Mouse (Mus musculus) kidney, postnatal 25 days (tissue): ENCODE measurements at regions not wholly inside any gene's neighbourhood (a gene's known extent, or its start where the extent isn't known, plus 50 kb on each side); places are given as distances from the start of the nearest gene placed in this dataset.
A peak's percentile ranks its signal among the peaks of the same experiment; 100 is the strongest.

Experiments
- DNase-seq, 2 experiments: peaks; one replicate each; pipeline ENCODE4 v3.0.0; 2021; ENCODE audit warnings: mixed read lengths in 2 of 2

DNA sequence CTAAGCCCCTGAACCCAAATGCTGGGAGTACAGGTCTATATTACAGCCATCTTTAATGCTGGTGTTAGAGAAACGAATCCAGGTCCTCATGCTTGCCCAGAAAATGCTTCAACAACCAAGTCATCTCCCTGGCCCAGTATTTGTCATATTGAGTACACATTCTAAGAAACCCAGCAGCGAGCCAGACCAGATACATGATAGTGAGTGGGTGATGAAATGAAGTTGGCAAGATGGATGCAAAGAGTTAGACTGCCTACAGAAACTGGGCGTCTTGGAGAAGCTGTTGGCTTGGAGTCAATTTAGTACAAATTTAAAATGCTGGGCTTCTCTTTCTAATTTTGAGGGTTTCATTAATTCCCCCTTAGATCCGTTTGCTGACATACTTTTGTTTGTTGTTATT is 203.1 kb upstream of the Pdzrn3 start:
- DNase-seq = no peak

- no peak for DNase-seq
Measured at GRCm38 (mm10) chr6:101556096-101556495, 178.4 kb upstream of the Pdzrn3 start.

GRCm38 (mm10) chr6:101554965-101555604 is 177.4 kb upstream of the Pdzrn3 start:
- DNase-seq = no peak

DNA sequence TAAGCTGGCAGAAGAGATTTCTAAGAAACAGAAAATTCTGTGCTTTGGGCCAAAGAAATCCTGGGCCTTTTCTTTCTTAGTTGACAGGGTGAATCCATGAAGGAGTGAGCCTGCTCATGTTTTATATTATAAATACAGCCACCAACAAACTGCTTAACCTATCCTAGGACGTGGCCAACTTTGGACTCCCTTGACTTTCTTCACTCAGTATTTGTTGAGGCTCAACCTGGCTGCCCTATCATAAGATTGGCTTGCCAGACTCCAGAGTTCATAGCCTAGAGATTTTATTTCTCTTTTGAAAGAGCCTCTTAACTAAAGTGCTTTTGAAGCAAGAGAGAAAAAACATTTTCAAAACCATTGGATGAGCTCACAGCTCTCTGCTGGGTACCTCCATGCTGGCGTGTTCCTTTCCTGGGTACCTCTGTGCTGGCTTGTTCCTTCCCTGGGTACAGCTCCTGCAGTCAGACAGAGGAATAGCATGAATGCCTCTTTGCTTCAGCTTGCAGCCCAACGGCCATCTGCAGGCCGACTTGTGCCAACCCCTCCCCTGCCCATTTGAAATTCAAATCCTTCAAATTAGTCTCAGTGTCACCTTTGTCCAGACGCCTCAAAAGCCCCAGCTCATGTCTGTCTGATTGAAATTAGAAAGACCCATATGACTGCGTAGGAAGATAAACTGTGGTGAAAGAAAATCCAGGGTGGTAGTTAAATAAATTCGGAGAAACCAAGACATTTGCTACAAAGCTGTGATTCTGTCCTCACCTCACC is 173.0 kb upstream of the Pdzrn3 start:
- peak; percentile 19 to 31 for DNase-seq

DNA sequence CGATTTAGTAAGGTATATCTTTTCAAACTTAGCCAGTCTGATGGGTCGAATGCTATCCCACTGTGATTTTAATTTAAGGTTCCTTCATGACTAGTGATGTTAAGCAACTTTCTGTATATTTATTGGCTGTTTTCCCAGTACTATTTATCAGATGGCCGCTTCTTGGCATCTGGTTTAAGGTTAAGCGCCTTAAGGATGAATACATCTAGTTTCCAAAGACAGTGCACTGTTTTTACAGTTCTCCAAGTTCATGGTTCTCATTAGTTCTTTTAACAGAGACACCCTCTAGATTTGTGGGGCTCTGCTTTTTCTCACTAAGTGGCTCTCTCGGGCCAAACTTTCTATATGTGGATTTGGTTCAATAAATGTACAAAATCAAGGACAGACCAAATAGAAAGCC is 159.9 kb upstream of the Pdzrn3 start:
- no peak for DNase-seq

DNA sequence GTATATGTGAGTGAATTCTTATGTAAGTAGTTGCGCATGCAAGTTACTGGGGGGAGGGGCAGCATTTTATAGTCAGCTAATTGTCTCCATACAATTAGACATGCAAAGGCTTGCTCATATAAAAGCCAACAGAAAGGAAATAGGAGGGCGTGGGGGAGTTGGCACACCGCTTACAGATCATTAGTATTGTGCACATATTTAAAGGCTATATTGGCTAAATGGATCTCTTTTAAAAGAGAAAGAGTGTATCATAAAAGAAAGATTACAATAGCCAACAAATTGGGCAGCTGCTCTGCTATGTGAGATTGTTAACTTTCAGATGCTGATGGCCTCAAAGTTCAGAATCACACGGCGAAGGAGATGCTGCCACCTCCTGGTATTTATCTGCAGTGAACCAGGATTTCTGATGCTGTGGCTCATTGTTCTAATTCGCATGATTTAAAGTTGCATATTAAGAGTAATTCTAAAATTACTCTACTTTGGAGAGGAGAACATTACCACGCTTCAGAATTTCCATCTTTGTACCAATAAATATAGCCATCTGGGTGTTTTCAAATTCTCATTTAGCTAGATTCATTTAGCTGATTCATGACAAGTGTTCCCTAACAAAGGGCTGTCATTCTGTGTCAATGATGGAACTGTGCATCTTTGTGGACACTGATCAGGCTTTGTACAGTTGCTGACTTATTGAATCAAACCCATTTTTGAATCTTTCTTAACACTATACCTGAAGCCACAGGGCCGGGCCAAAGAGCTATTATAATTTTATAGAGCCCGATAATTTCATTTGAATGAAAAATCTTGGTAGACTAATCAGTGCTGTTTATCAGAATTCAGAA is 156.7 kb upstream of the Pdzrn3 start:
- peak in 1 of 2 experiments; percentile 41 for DNase-seq

DNA sequence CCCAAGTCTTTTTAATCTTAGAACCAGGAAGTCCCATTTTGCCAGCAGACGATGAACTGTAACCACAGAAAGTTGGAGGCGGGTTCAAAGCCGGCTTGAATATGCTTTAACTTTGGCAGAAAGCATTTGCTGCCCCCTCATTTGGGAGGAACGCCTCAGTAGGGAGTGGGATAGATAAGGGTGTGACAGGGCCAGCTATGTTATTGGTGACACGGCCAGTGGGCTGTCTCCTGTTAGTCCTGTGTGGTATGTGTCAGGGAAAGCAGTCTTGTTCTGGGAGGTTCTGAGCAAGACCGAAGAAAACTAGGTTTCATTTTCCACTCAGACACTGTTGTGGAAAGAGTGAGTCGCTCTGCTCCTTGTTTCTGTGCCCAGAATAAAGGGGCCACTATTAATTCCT is 154.7 kb upstream of the Pdzrn3 start:
- DNase-seq = no peak

DNA sequence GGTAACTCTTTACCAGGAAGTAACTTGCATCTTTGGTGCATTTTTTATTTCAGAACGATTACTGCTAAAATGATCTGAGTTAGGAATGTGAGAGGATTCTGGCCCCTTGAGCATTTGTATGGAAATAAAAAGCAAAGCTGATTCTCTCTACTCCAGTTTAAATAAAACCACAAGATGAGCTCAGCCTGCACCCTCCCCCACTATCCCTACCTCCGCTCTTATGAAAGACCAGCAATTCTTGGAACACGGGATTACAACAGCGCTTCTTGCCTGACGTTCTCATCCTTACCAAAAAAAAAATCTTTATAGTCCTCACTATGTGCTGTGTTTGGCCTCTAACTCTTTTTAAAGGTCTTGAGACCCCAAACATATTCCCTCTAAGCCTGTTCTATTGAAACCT is 154.2 kb upstream of the Pdzrn3 start:
- no peak for DNase-seq

DNA sequence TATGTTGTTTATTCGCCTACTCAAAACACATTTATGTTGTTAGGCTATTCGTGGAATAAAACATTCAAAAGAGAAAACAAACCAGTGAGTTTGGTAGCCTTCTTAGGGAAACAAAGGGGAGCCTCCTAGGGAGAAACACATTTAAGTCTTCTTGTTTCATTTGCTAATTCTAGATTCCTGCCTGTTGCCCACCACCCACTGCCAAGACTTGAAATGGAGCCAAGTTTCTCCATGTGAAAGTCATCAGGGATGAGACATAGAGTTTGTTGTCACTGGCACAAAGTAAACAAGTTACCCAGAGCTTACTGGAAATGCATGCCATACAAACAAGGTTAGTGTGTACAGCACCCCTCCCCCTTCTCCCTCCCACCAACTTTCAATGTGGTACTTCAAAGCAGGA is 147.4 kb upstream of the Pdzrn3 start:
- DNase-seq = no peak

DNA sequence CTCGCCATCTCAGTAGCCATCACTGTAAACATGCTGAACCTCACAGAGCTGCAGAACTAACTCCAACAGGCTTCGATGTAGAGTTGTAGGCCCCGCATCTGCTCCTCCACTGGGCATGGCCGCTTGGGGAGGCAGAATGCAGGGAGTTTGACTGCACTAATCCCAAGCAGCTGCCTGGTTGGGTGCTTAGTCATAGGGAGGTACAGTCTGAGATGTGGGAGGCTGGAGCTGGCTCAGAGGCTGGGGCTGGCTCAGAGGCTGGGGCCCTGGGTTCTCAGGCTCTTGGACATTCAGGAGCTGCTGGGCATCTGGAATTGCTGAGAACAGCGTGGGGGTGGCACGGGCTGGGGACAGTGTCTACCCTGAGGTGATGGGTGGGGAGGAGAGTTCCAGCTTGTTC is 143.6 kb upstream of the Pdzrn3 start:
- no peak for DNase-seq

DNA sequence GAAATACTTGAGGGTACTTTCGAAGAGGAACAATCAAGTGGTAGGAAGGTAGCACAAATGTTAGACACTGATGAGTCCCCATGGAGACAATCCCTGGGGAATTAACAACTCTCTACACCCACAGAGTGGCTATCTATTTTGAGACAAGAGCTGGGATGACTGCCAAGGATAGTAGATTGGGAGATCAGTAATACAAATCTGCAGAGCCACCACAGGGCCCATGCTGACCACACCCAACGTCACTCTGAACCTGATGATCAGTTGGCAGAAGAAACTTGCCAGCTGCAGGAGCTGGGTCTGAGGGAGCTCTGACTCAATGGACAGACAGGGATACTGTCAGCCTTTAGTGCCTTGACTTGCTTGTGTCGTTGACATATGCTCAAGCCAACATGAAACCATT is 143.1 kb upstream of the Pdzrn3 start:
- DNase-seq = no peak

DNA sequence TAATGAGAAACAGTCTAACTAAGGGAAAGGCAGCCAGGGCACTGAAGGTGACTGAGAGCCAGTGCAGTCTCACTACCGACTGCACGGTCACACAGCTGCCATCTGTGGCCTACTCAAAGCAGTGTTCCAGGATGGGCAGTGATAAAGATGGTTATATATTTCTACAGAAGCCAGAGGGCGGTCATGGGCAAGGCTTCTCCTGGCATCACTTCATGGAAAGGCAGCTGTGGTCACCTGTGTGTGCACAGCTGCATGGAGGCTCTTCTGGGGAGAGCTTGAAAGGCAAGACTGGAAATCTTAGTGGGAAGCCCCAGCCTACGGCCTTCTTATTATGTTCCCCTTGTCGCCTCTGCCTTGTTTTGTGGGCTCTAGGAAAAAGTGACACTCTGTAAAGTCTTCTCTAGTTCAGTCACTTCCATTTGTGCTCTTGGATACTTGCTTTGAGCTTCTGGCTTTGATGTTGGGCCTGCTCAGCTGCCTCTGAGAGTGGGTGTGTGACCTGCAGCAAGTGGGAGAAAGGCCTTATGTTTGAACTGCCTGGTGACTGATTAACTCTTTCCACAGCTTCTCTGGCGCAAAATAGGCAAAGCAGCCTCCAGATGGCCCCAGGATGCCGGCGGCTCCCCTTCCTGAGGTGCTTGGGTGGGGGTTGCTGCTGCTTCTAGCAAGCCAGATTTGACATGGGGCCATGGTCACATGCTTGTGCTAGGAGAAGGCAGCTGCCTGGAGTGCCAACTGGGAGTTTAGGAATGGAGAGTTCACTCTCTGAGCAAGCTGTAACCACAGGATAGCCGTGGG is 141.4 kb upstream of the Pdzrn3 start:
- DNase-seq = peak in 1 of 2 experiments; percentile 61

GRCm38 (mm10) chr6:101517584-101517983 is 139.9 kb upstream of the Pdzrn3 start:
- DNase-seq = no peak

DNA sequence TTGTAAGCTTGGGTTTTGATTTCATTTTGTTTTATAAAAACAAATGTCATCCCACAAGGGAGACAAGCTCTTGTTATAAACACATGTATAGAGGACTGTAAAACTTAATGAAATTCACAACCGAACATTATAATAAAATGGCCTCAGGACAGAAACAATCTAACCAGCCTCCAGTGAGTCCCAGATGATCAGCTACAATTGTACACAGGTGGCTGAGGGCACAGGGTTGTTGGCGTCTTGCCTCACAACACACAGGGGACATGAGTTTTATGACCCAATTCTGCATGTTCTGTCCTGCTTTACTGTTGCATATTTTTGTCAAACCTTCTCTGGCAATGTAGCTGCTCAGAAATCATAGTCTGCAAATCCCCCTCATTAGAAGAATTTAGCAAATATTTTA is 136.0 kb upstream of the Pdzrn3 start:
- no peak for DNase-seq

- no peak for DNase-seq
Measured at GRCm38 (mm10) chr6:101502149-101502548, 124.5 kb upstream of the Pdzrn3 start.

GRCm38 (mm10) chr6:101501716-101502115 is 124.0 kb upstream of the Pdzrn3 start:
- no peak for DNase-seq

DNA sequence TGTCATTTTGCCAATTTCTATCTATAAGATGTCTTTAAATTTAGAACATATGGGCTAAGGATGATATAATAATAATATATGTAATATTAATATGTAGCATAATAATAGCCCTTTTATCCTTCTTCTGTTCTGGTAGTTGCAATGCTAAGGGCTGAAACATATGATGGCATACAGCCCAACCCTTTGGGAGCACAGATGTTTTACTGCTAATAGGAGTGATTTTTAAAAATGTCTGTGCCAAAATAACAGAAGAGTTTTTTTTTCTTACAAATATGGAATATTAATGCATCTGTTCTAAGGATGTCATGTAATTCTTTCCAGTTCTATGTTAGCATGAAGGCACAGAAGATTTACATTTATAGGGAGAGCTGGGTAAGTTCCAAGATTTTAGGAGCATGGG is 122.5 kb upstream of the Pdzrn3 start:
- DNase-seq = no peak

- DNase-seq = no peak
Measured at GRCm38 (mm10) chr6:101488466-101488865, 110.8 kb upstream of the Pdzrn3 start.

GRCm38 (mm10) chr6:101484526-101485287 is 107.0 kb upstream of the Pdzrn3 start:
- no peak for DNase-seq

DNA sequence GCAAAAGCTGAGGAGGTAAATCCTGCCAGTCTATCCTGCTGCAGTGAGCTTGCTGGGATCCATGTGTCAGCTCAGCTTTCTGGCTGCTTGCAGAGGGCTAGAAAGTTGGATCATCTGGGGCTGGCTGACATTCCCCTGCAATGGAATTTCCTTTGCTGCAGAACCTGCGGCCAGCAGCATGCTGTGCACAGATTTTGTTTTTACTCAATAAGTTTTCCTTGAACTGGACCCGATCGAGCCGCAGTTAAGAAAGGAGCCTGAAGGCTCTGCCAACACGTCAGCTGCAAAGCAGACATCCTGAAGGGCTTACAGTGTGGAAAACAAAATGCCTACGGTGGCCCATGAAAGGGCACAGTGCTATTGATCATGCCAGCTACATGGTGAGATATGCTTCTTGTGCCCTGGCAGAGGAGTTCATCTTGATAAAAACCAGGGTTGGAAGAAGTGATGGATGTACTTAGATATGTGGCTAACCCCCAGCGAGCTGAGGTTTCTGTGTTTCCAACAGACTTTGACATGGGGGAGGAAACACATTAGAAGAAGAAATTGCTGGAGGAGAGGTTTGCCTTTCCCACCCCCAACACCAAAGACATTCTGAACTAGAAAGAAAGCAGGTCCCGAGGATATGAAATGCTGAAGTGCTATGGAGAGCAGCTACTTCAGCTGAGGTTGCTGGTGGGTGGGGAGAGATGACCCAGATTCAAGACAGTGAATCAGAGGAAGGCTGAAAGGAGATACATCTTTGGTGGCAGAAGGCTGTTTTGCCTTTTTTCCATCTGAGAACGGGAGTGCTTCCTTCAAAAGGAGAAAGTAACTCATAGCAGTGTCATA is 105.2 kb upstream of the Pdzrn3 start:
- no peak for DNase-seq

- no peak for DNase-seq
Measured at GRCm38 (mm10) chr6:101473956-101474355, 96.3 kb upstream of the Pdzrn3 start.
